Mouse (Mus musculus) heart, adult 10 weeks (tissue): ENCODE data around the gene Abcc10. TPM values are rescaled to one million over a fixed set of nuclear protein-coding genes. Genes with fewer than 3 reads are reported as not detected.

ENCODE experiments used
- polyA plus RNA-seq: library from polyadenylated mRNA; stranded (reverse); fragments of 350-450 nt; fragmentation: Illumina TruSeq; extraction: RNeasy Lipid Tissue Mini Kit (QIAGEN cat#74804); gene quantifications from one replicate; pipeline ENCODE4 v1.2.3, GENCODE M21; 2014; ENCODE audit warnings: low read depth, low replicate concordance

Gene Abcc10
- polyA plus RNA-seq, result 4.1 TPM

DNA sequence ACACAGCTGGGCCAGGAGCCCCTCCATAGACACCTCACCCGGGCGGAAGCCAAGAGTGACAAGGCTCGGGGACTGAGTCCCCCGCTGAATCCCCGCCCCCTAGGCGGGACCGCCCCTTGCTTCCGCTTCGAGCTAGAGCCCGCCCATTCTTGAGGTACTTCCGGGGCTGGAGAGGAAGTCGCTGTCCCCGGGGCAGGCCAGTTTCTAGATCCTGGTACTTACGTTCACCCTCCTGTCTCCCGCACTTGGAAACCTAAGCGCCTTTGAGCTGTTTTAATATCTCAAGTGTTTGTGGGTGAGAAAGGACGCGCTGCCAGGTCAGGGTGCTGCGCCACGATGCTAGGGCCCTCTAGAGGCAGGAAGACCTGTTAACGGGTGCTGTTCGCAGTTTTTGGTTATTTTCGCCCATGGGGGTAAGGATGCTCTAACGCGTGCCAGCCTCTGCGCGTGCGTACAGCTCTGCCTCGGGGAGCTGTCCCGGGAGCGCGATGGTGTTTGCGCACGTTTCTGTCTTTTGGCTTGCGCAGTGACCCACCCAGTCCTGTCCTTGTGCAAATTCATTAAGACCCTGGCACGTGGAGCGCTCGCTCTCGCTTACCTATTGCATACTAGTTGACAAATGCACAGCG is at the start of gene Abcc10:
TSS of gene Abcc10 (minus strand) at position 447 of the 629 bp plus-strand sequence.

DNA sequence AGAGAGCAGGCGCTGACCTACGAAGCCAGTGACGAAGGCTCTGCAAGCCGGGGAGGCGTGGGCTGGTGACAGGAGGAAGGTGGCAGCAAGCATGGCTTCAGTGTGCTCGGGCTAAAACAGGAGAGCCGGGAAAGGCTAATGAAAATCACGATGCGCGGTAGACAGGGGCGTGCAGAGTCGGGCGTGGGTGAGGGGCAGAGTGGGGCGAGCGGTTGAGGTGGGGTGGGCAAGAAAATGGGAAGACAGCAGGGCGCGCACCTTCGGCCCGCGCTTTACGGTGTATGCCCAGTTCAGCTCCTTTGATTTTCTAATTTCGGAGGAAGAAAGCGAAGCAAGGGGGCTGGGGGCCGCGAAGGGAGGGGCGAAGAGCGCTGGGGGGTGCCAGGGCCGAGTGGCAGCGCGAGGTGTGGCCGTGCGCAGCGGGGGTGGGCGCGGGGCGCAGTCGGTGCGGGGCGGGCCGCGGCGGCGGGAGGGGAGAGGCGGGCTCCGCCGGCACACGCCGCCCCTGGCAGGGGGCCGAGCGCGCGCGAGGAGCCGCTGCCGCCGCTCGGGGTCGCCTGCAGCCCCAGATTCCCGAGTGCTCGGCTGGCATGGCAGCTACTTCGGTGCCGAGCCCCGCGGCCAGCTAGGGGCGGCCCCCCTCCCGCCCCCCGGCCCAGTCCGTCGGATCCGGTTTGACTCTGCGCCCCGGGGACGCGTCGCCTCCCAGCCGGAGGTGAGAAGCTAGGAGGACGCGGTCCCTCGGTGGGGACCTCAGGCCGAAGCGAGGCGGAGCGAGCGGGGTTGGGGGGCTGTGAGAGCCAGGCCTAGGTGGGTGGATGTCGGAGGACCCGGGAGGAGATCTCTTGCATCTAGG is 30.6 kb downstream of the Abcc10 start, which contains the start of gene Dlk2:
TSS of gene Dlk2 (plus strand) at position 58 of the 856 bp plus-strand sequence.

DNA sequence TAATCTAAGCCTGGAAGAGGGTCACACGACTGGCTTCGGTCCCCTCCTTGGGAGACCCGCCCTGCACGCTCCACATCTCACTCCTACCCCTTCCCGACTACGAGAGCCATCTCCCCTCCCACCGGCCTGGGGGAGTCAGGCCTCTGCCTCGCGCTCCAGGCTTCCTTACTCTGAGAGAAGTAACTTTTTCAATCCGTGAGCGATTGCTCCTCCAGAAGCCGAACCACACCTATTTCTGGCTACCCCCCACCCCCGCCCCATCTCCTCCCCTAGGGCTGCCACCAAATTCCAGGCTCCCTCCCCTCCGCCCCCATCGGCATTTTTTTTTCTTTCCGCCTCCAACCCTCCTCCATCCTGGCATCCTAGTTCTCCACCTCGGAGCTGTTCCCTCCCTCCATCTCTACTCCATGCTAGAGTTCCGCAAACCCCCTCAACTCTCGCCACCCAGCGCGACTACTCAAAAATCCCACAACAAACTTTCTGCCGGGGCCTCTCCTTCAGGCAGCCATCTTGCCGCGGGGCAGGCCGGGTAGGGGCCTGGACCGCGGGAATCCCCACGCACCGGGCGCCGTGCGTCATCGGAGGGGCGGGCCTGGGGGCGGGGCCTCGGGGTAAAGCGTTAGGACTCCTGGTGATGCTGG is 45.5 kb downstream of the Abcc10 start, which contains the start of gene Tjap1:
TSS of gene Tjap1 (minus strand) at position 544 of the 641 bp plus-strand sequence.

DNA sequence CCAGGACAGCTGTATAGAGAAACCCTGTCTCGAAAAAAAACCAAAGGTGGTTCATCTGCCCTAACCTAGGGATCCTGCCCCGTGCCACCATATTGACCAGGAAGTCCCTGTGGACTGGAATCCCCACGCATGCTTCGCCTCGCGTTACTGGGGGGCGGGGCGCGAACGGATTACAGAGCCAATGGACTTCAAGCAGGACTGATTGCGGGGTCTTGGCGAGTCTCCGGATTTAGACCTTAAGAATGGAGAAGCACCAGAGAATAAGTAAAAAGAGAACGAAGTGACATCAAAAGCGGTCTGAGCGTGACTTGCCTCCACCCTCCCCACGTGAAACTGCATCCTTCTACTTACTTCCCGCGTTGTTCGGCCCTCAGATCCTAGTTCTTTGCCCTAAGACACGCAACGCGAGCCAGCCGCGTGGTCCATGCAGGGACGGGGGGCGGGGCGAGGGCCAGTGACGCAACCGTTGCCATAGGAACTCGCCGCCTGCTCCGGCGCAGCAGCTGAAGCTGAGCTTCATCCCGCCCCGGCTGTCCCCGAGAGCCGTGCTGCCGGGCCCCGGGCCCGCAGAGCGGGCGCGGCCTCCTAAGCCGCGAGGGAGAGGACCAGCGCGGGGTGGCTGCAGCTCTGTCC is 74.6 kb downstream of the Abcc10 start, which contains the start of gene Lrrc73:
TSS of gene Lrrc73 (plus strand) at position 80 of the 633 bp plus-strand sequence.

Other genes starting within 250 kb of the Abcc10 start
- gene Mrps18a, start 217.4 kb downstream of the Abcc10 start, polyA plus RNA-seq, result 127 TPM
- 0.68 TPM for gene Rsph9, start 184.1 kb downstream of the Abcc10 start, polyA plus RNA-seq
- gene Mad2l1bp, start 174.8 kb downstream of the Abcc10 start, polyA plus RNA-seq, result 20.1 TPM
- gene Gtpbp2, start 167.3 kb downstream of the Abcc10 start, polyA plus RNA-seq, result 87.3 TPM
- gene Polh, start 125.7 kb downstream of the Abcc10 start, polyA plus RNA-seq, result 5.9 TPM
- gene Xpo5, start 125.6 kb downstream of the Abcc10 start, polyA plus RNA-seq, result 19.4 TPM
- 19.8 TPM for gene Polr1c, start 80.3 kb downstream of the Abcc10 start, polyA plus RNA-seq
- gene Yipf3, start 80.3 kb downstream of the Abcc10 start, polyA plus RNA-seq, result 59.4 TPM
- gene Lrrc73, start 74.8 kb downstream of the Abcc10 start, polyA plus RNA-seq, result not detected
- 31.8 TPM for gene Tjap1, start 45.3 kb downstream of the Abcc10 start, polyA plus RNA-seq
- gene Dlk2, start 30.9 kb downstream of the Abcc10 start, polyA plus RNA-seq, result not detected
- gene Zfp318, start 55.4 kb upstream of the Abcc10 start, polyA plus RNA-seq, result 12.4 TPM
- 2.5 TPM for gene Crip3, start 100.6 kb upstream of the Abcc10 start, polyA plus RNA-seq
- not detected for gene Slc22a7, start 110.1 kb upstream of the Abcc10 start, polyA plus RNA-seq
- gene Ttbk1, start 159.3 kb upstream of the Abcc10 start, polyA plus RNA-seq, result 0.10 TPM
- gene Dnph1, start 168.4 kb upstream of the Abcc10 start, polyA plus RNA-seq, result 1.6 TPM
- 16.2 TPM for gene Cul9, start 218.0 kb upstream of the Abcc10 start, polyA plus RNA-seq
- gene Srf, start 227.8 kb upstream of the Abcc10 start, polyA plus RNA-seq, result 101 TPM